Comparison of ENCODE assay signal across 8 mouse cellular contexts in the genomic region with DNA sequence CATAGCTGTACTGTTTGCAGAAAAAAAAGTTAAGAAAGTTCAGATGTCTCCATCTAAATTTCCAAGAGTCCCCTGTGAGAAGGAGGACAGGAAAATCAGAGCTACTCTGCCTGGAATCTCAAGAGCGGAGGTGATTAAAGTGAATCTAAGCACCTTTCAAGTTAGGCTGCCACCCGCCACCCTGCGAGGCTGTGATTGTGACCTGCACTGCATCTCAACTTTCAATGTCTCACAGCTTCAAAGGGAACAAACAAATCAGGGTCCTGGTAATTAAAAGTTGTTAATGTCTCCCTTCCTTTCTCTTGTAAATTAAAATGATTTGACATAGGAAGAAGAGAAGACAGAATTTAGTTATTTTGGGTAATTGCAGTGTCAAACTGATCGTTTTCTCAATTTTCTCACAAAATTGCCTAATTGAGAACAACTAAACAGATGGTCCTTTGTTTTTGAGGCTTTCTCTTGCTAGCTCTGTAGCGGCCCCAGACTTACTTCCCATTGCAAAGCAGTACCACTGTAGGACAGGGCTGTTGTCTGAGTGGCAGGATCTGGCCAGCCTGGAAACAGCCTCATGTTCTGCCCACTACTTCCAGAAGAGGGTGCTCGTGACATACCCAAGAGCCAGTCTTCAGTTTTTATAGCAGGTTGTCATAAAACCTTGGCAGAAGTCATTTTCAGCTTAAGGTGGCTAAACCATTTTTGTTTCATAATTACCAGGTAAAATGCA.
DNase-seq lines count a peak whose midpoint lies in the region; ATAC-seq and TF ChIP-seq lines count a peak whose summit lies in the region.

No protein-coding gene starts in this region.

- TF ChIP-seq CTCF in left cerebral cortex, adult 2 months (IDR thresholded peaks at IDR 0.05): peak; percentile 78
- peak; percentile 29; the same call in 1 of the 2 replicates for TF ChIP-seq CTCF in small intestine, adult 2 months (IDR thresholded peaks at IDR 0.05; ENCODE audit: extremely low read depth, insufficient read length, insufficient replicate concordance, low read depth, low read length)

- H3K27ac ChIP-seq in embryonic facial prominence, embryonic 11.5 days (replicated peaks; ENCODE audit: low read depth, low read length): no peak overlapping the region
- no peak overlapping the region for H3K27ac ChIP-seq in left cerebral cortex, adult 2 months
- no peak overlapping the region for H3K27ac ChIP-seq in midbrain, embryonic 12.5 days (replicated peaks)
- H3K27ac ChIP-seq in small intestine, adult 2 months (ENCODE audit: insufficient read depth, low read depth, low read length): no peak overlapping the region

- no peak overlapping the region for H3K9ac ChIP-seq in embryonic facial prominence, embryonic 11.5 days (replicated peaks; ENCODE audit: low read length)
- no peak overlapping the region for H3K9ac ChIP-seq in midbrain, embryonic 12.5 days (replicated peaks)

- no peaks in the 10 kb centered on the region for H3K9me3 ChIP-seq in embryonic facial prominence, embryonic 11.5 days (replicated peaks; ENCODE audit: control insufficient read depth, low read length)
- H3K9me3 ChIP-seq in midbrain, embryonic 12.5 days: no peaks in the 10 kb centered on the region

- H3K4me1 ChIP-seq in embryonic facial prominence, embryonic 11.5 days (ENCODE audit: control insufficient read depth, insufficient read depth, low read length): no peaks in the 10 kb centered on the region
- H3K4me1 ChIP-seq in midbrain, embryonic 12.5 days: no peaks in the 10 kb centered on the region
- no peaks in the 10 kb centered on the region for H3K4me1 ChIP-seq in small intestine, adult 2 months (ENCODE audit: control insufficient read depth, insufficient read depth, insufficient read length, low read length)

- H3K4me2 ChIP-seq in embryonic facial prominence, embryonic 11.5 days (ENCODE audit: low read depth, low read length): no peak overlapping the region
- no peak overlapping the region for H3K4me2 ChIP-seq in midbrain, embryonic 12.5 days (replicated peaks)

- WGBS in embryonic facial prominence, embryonic 11.5 days: 28% methylated on average over 6 of the region's 6 CpGs
- WGBS in midbrain, embryonic 12.5 days: 43% methylated on average over 6 of the region's 6 CpGs
- 50% methylated on average over 6 of the region's 6 CpGs for WGBS in small intestine, adult 2 months

- peak; percentile 2 for DNase-seq in cerebellum, adult 11 months
- DNase-seq in adrenal gland, adult 8-10 months: peak; percentile 33
- peak; percentile 81 for DNase-seq in embryonic facial prominence, embryonic 11.5 days (ENCODE audit: low spot score)
- DNase-seq in induced T-regulatory cell, adult 2 months (ENCODE audit: low read depth): peak; percentile 30
- peak; percentile 47 to 59 for DNase-seq in left cerebral cortex, adult 2 months (ENCODE audit: extremely low spot score in 1 of 2, low spot score in 2 of 2)

- no peak for ATAC-seq in cerebellum, adult (ENCODE audit: insufficient number of reproducible peaks, low FRiP score, low TSS enrichment)
- ATAC-seq in embryonic facial prominence, embryonic 11.5 days (replicated peaks; ENCODE audit: insufficient number of reproducible peaks, low FRiP score, low TSS enrichment, low read depth): peak; percentile 90
- ATAC-seq in midbrain, embryonic 12.5 days (ENCODE audit: low FRiP score, low read depth): peak; percentile 91

- no peaks in the 10 kb centered on the region for H3K27me3 ChIP-seq in embryonic facial prominence, embryonic 11.5 days (ENCODE audit: control insufficient read depth, insufficient read depth, low read length)
- H3K27me3 ChIP-seq in midbrain, embryonic 12.5 days: no peaks in the 10 kb centered on the region
- no peaks in the 10 kb centered on the region for H3K27me3 ChIP-seq in small intestine, adult 2 months (ENCODE audit: control insufficient read depth, insufficient read depth, low read length)

- intact Hi-C loops in left cerebral cortex, adult 2 months (cut with DNase I): loop anchor here (5.0 kb wide), 1 partner anchor 1341 kb away; no protein-coding TSS in a partner anchor

- no peaks in the 10 kb centered on the region for H3K36me3 ChIP-seq in embryonic facial prominence, embryonic 11.5 days (replicated peaks; ENCODE audit: control insufficient read depth, insufficient read depth, low read depth, low read length)
- no peaks in the 10 kb centered on the region for H3K36me3 ChIP-seq in midbrain, embryonic 12.5 days
- H3K36me3 ChIP-seq in small intestine, adult 2 months (ENCODE audit: control insufficient read depth, insufficient read depth, low read length): no peaks in the 10 kb centered on the region

- no peak overlapping the region for H3K4me3 ChIP-seq in embryonic facial prominence, embryonic 11.5 days (ENCODE audit: low read depth, low read length)
- H3K4me3 ChIP-seq in left cerebral cortex, adult 2 months: no peak overlapping the region
- no peak overlapping the region for H3K4me3 ChIP-seq in midbrain, embryonic 12.5 days
- H3K4me3 ChIP-seq in small intestine, adult 2 months (ENCODE audit: low read depth, low read length): no peak overlapping the region

- TF ChIP-seq POLR2A in small intestine, adult 2 months (IDR thresholded peaks at IDR 0.05; ENCODE audit: low read depth, low read length): no peak

Comparison
In these comparisons a context has a peak if more than half of its experiments do, and no peak if none do; other contexts are left out.
1. DNase-seq: peak in every context shown above with its lines; median percentile 81 in embryonic facial prominence, embryonic 11.5 days; 53 in left cerebral cortex, adult 2 months; 33 in adrenal gland, adult 8-10 months; 30 in induced T-regulatory cell, adult 2 months; 2 in cerebellum, adult 11 months.